Mouse (Mus musculus) limb, embryonic 11.5 days (tissue): ENCODE results near the gene Fstl3. TPM values are rescaled to one million over a fixed set of nuclear protein-coding genes. Genes with fewer than 3 reads are reported as not detected.
A peak's percentile ranks its signal among the peaks of the same experiment; 100 is the strongest.

Source experiments
- ATAC-seq: fragments of 200-750 bp; cut with Nextera tagmentation; 2 replicates; pipeline ENCODE4 v1.8.0; 2017; ENCODE audit warnings: low read depth; ENCODE audit not compliant: insufficient number of reproducible peaks, low FRiP score, low TSS enrichment
- DNase-seq: peaks from one replicate; pipeline ENCODE4 v3.0.0-alpha.2; 2015; ENCODE audit warnings: low spot score
- H3K27ac ChIP-seq: fragments of 300-500 bp; sonication (generic); replicated peaks from 2 replicates; pipeline ENCODE4 v1.5.1; 2014; ENCODE audit warnings: low read depth, mild to moderate bottlenecking, low read length
- H3K27me3 ChIP-seq: fragments of 300-500 bp; sonication (generic); 2 replicates; pipeline ENCODE4 v1.6.1; 2014; ENCODE audit warnings: mild to moderate bottlenecking, low read length, mixed read lengths; ENCODE audit not compliant: control insufficient read depth, insufficient read depth
- H3K36me3 ChIP-seq: fragments of 300-500 bp; sonication (generic); 2 replicates; pipeline ENCODE4 v1.6.1; 2014; ENCODE audit warnings: mild to moderate bottlenecking, low read length, moderate library complexity, mixed read lengths; ENCODE audit not compliant: control insufficient read depth, insufficient read depth
- H3K4me1 ChIP-seq: fragments of 300-500 bp; sonication (generic); 2 replicates; pipeline ENCODE4 v1.6.1; 2014; ENCODE audit warnings: low read length, mixed read lengths; ENCODE audit not compliant: control insufficient read depth, insufficient read depth
- H3K4me2 ChIP-seq: fragments of 300-500 bp; sonication (generic); 2 replicates; pipeline ENCODE4 v1.6.1; 2014; ENCODE audit warnings: low read depth, mild to moderate bottlenecking, moderate library complexity; ENCODE audit not compliant: severe bottlenecking
- H3K4me3 ChIP-seq: fragments of 300-500 bp; sonication (generic); 2 replicates; pipeline ENCODE4 v1.5.1; 2014; ENCODE audit warnings: low read depth, low read length
- H3K9ac ChIP-seq: fragments of 300-500 bp; sonication (generic); 2 replicates; pipeline ENCODE4 v1.6.1; 2014; ENCODE audit warnings: mild to moderate bottlenecking, low read length
- H3K9me3 ChIP-seq: fragments of 300-500 bp; sonication (generic); 2 replicates; pipeline ENCODE4 v1.6.1; 2016; ENCODE audit warnings: low read length; ENCODE audit not compliant: control insufficient read depth
- WGBS: fragments of 180-500 bp; shearing (Covaris S2); extraction: QIAGEN DNeasy Blood & Tissue Kit; methylation state at CpG from one replicate; pipeline ENCODE4 v1.1.7; 2014; 5-methylcytosine and 5-hydroxymethylcytosine counted together
- polyA plus RNA-seq: library from polyadenylated mRNA; unstranded; fragments of >200 nt; fragmentation: Nextera tagmentation; extraction: Ambion mirVana; gene quantifications from 2 replicates; pipeline ENCODE4 v1.2.1, GENCODE M21; 2014

The Fstl3 gene
- polyA plus RNA-seq, 1 experiment from 2014 or later: 1.8 TPM

GRCm38 (mm10) chr10:79783920-79784800 is 7.1 kb downstream of the Fstl3 start:
- Histone ChIP-seq H3K9me3 (no peaks in the 10 kb centered on the region), H3K4me3 (no peak overlapping the region), H3K27me3 (peaks cover 21% of the 10 kb centered on the region), H3K4me1 (peaks cover 9% of the 10 kb centered on the region), H3K36me3 (no peaks in the 10 kb centered on the region), H3K4me2 (no peak overlapping the region), H3K27ac (no peak overlapping the region), H3K9ac (no peak overlapping the region)
- 36% methylated on average over 27 of the region's 27 CpGs for WGBS
- no peak for ATAC-seq
- DNase-seq: peak; percentile 69

GRCm38 (mm10) chr10:79788386-79789158 is 11.5 kb downstream of the Fstl3 start:
- ATAC-seq: no peak
- Histone ChIP-seq H3K9me3 (no peaks in the 10 kb centered on the region), H3K4me2 (0 out of 2 replicates have a peak overlapping the region, but pooled peaks have one; percentile 1), H3K4me3 (no peak overlapping the region), H3K27me3 (peaks cover 6% of the 10 kb centered on the region; the same call in 1 of the 2 replicates), H3K27ac (no peak overlapping the region), H3K36me3 (no peaks in the 10 kb centered on the region), H3K4me1 (0 out of 2 replicates have a peak, but pooled peaks cover 2% of the 10 kb centered on the region), H3K9ac (no peak overlapping the region)
- 36% methylated on average over 7 of the region's 7 CpGs for WGBS
- DNase-seq: peak; percentile 91

- H3K27me3 ChIP-seq: 0 out of 2 replicates have a peak, but pooled peaks cover 1% of the 10 kb centered on the region
- H3K4me1 ChIP-seq: peaks cover 8% of the 10 kb centered on the region
- ATAC-seq (no peak), DNase-seq (no peak)
- H3K27ac ChIP-seq: no peak overlapping the region
- WGBS: 43% methylated on average over 2 of the region's 2 CpGs
- no peaks in the 10 kb centered on the region for H3K9me3 ChIP-seq
- no peak overlapping the region for H3K9ac ChIP-seq
- H3K4me2 ChIP-seq: no peak overlapping the region
- no peaks in the 10 kb centered on the region for H3K36me3 ChIP-seq
- H3K4me3 ChIP-seq: no peak overlapping the region
These were observed 12.5 kb downstream of the Fstl3 start for GRCm38 (mm10) chr10:79789581-79789980.

GRCm38 (mm10) chr10:79790861-79791260 is 13.8 kb downstream of the Fstl3 start, which contains the start of gene Prss57:
Gene Prss57, minus strand, starts transcription at chr10:79790961.
- H3K4me2 ChIP-seq: no peak within 1 kb of the TSS
- ATAC-seq: no peak
- WGBS: 80% methylated on average over 4 of the region's 4 CpGs
- H3K9ac ChIP-seq: no peak within 1 kb of the TSS
- H3K27me3 ChIP-seq: no peaks in the 10 kb centered on the region
- H3K36me3 ChIP-seq: no peaks in the 10 kb centered on the region
- no peaks in the 10 kb centered on the region for H3K9me3 ChIP-seq
- no peak within 1 kb of the TSS for H3K27ac ChIP-seq
- H3K4me1 ChIP-seq: peaks cover 13% of the 10 kb centered on the region
- DNase-seq: no peak
- no peak within 1 kb of the TSS for H3K4me3 ChIP-seq

- no peak for ATAC-seq
These were observed 15.4 kb downstream of the Fstl3 start for GRCm38 (mm10) chr10:79792339-79793040.

GRCm38 (mm10) chr10:79793051-79793737 is 16.1 kb downstream of the Fstl3 start, which contains the start of gene Palm:
Gene Palm, plus strand, starts transcription at chr10:79793572.
- H3K27ac ChIP-seq: peak within 1 kb of the TSS; percentile 72
- H3K36me3 ChIP-seq: no peaks in the 10 kb centered on the region
- H3K4me2 ChIP-seq: peak within 1 kb of the TSS; percentile 93
- H3K9ac ChIP-seq: peak within 1 kb of the TSS; percentile 96
- no peaks in the 10 kb centered on the region for H3K27me3 ChIP-seq
- no peaks in the 10 kb centered on the region for H3K9me3 ChIP-seq
- ATAC-seq: peak; percentile 55; the same call in 1 of the 2 replicates
- peak; percentile 84 for DNase-seq
- WGBS: 6% methylated on average over 48 of the region's 51 CpGs
- H3K4me3 ChIP-seq: peak within 1 kb of the TSS; percentile 93
- H3K4me1 ChIP-seq: peaks cover 17% of the 10 kb centered on the region

More at GRCm38 (mm10) chr10:79792339-79793040, 15.4 kb downstream of the Fstl3 start:
- H3K9ac ChIP-seq: no peak overlapping the region
- H3K27ac ChIP-seq: no peak overlapping the region
- no peak overlapping the region for H3K4me3 ChIP-seq
- no peaks in the 10 kb centered on the region for H3K36me3 ChIP-seq
- H3K9me3 ChIP-seq: no peaks in the 10 kb centered on the region
- 84% methylated on average over 5 of the region's 5 CpGs for WGBS
- H3K4me2 ChIP-seq: no peak overlapping the region
- no peaks in the 10 kb centered on the region for H3K27me3 ChIP-seq
- DNase-seq: no peak
- peaks cover 17% of the 10 kb centered on the region for H3K4me1 ChIP-seq

- Histone ChIP-seq H3K9me3 (no peaks in the 10 kb centered on the region), H3K4me1 (peaks cover 15% of the 10 kb centered on the region), H3K4me3 (peak overlapping the region; percentile 93), H3K27ac (peak overlapping the region; percentile 72), H3K27me3 (no peaks in the 10 kb centered on the region), H3K9ac (peak overlapping the region; percentile 96), H3K4me2 (peak overlapping the region; percentile 93), H3K36me3 (no peaks in the 10 kb centered on the region)
- DNase-seq (peak; percentile 68), ATAC-seq (no peak)
- 3% methylated on average over 38 of the region's 38 CpGs for WGBS
These were observed 16.8 kb downstream of the Fstl3 start for GRCm38 (mm10) chr10:79793738-79794490.
